Comparison of ENCODE assay signal across 21 mouse cellular contexts in the genomic region with DNA sequence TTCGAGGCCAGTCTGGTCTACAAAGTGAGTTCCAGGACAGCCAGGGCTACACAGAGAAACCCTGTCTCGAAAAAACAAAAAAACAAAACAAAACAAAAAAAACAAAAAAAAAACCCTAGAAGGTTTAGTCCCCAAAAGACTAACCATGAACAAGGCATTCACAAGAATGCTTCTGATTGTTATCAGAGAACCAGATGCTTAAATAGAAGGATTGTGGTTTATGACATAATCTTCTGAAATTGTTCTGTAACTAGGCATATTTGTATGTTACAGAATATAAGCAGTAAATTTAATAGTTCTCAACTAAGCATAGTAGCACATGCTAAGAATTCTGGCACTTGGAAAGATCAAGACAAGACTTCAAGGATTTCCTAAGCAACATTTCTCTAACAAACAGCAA. TPM values are rescaled to one million over a fixed set of nuclear protein-coding genes. Genes with fewer than 3 reads are reported as not detected.
DNase-seq lines count a peak whose midpoint lies in the region; TF ChIP-seq lines count a peak whose summit lies in the region.
"Had no signal": no experiment of that assay in that cellular context is flagged by ENCODE, and none has a peak within 500 bp of the region (broad histone marks: within the 10 kb centered on the region; RNA-seq: fewer than 3 reads in every experiment).

No protein-coding gene starts in this region.

- TF ChIP-seq EP300 in MEL (IDR thresholded peaks at IDR 0.05; ENCODE audit: low read depth in 1 of 2, low read length in 2 of 2), result no peak

- H3K4me1 ChIP-seq in MEL (ENCODE audit: control insufficient read depth in 1 of 2, insufficient read depth in 2 of 2, low read length in 2 of 2), result peaks cover 0 to 2% of the 10 kb centered on the region in 2 experiments; a peak in 1 of 4 replicates
- H3K4me1 ChIP-seq: embryonic facial prominence, embryonic 13.5 days; embryonic facial prominence, embryonic 15.5 days; forebrain, embryonic 13.5 days; forebrain, embryonic 15.5 days had no signal

- TF ChIP-seq RAD21 in MEL (IDR thresholded peaks at IDR 0.05; ENCODE audit: low read depth, low read length), result no peak

- no peak overlapping the region for H3K27ac ChIP-seq in MEL (ENCODE audit: control insufficient read depth, low read depth, low read length)
- H3K27ac ChIP-seq: embryonic facial prominence, embryonic 13.5 days; embryonic facial prominence, embryonic 15.5 days; forebrain, embryonic 13.5 days; forebrain, embryonic 15.5 days had no signal

- no peak for TF ChIP-seq POLR2A in MEL (IDR thresholded peaks at IDR 0.05; ENCODE audit: control insufficient read depth in 1 of 2, insufficient read depth in 1 of 2, low read depth in 1 of 2, low read length in 2 of 2, poor library complexity in 1 of 2)

- H3K9ac ChIP-seq in MEL (ENCODE audit: control insufficient read depth, low read depth, low read length, poor library complexity, severe bottlenecking), result no peak overlapping the region
- H3K9ac ChIP-seq: embryonic facial prominence, embryonic 13.5 days; embryonic facial prominence, embryonic 15.5 days; forebrain, embryonic 13.5 days; forebrain, embryonic 15.5 days; forebrain, postnatal 0 days had no signal

- H3K36me3 ChIP-seq in MEL (ENCODE audit: control insufficient read depth in 1 of 2, insufficient read depth in 2 of 2, low read length in 2 of 2), result peaks cover 0 to 64% of the 10 kb centered on the region in 2 experiments; a peak in 3 of 4 replicates

- no peaks in the 10 kb centered on the region for H3K79me2 ChIP-seq in MEL (ENCODE audit: control insufficient read depth, insufficient read depth, low read length, poor library complexity)

- H3K27me3 ChIP-seq in MEL (ENCODE audit: control insufficient read depth in 1 of 2, insufficient read depth in 2 of 2, low read length in 2 of 2), result no peaks in the 10 kb centered on the region
- H3K27me3 ChIP-seq: embryonic facial prominence, embryonic 13.5 days; embryonic facial prominence, embryonic 15.5 days; forebrain, embryonic 13.5 days; forebrain, embryonic 15.5 days had no signal

- no peak for TF ChIP-seq CTCF in MEL (IDR thresholded peaks at IDR 0.05 in 2 of 3, conservative IDR thresholded peaks at IDR 0.05 in 1 of 3; ENCODE audit: control insufficient read depth in 1 of 3, insufficient read depth in 1 of 3, low read depth in 2 of 3, low read length in 3 of 3, poor library complexity in 1 of 3, severe bottlenecking in 1 of 3)

- no peaks in the 10 kb centered on the region; the same call in 1 of the 2 replicates for H3K9me3 ChIP-seq in MEL (replicated peaks; ENCODE audit: insufficient read depth, low read length)
- H3K9me3 ChIP-seq: embryonic facial prominence, embryonic 13.5 days; embryonic facial prominence, embryonic 15.5 days; forebrain, embryonic 13.5 days; forebrain, embryonic 15.5 days had no signal

- H3K4me3 ChIP-seq in MEL (ENCODE audit: control insufficient read depth in 1 of 2, insufficient read depth in 1 of 2, low read depth in 2 of 2, low read length in 2 of 2), result no peak overlapping the region
- H3K4me3 ChIP-seq: embryonic facial prominence, embryonic 13.5 days; embryonic facial prominence, embryonic 15.5 days; forebrain, embryonic 13.5 days; forebrain, embryonic 15.5 days had no signal

- DNase-seq in 3T3-L1 (ENCODE audit: low read depth, low spot score) (peak; percentile 25), 416B (ENCODE audit: low read depth) (peak; percentile 32), MEL (ENCODE audit: low read depth, low spot score) (no peak)
- DNase-seq in spleen, postnatal 4 days (ENCODE audit: low spot score in 2 of 2), result no peak
- DNase-seq in thymus, postnatal 25 days, result no peak
- no peak for DNase-seq in kidney, postnatal 4 days
- DNase-seq: adrenal gland, adult 2 months; adrenal gland, postnatal 10 days; adrenal gland, postnatal 25 days; cerebellum, adult 11 months; cerebellum, adult 18-20 months; cerebellum, adult 8-10 months; cerebellum, adult 9-11 months; cerebellum, postnatal 14 days; cerebellum, postnatal 36 days; embryo, embryonic 11 days; forebrain, postnatal 0 days had no signal

TF ChIP-seq in MEL, 35 proteins besides CTCF, POLR2A, EP300 and RAD21:
- TF ChIP-seq ETS1 (IDR thresholded peaks at IDR 0.05; ENCODE audit: low read depth, low read length) (peak; percentile 57; the same call in 1 of the 2 replicates), NELFE (IDR thresholded peaks at IDR 0.05; ENCODE audit: low read depth, low read length) (no peak)

RNA-seq across cellular contexts. Expression of a gene that starts 19.9 kb away (rescaled TPM):
- 20.8 and 21.0 TPM in 2 replicates for total RNA-seq in MEL (2012; rRNA removed)
- polyA plus RNA-seq in MEL (2012; ENCODE audit: insufficient read depth in 1 of 2, insufficient read length in 2 of 2, low read depth in 1 of 2, low replicate concordance in 2 of 2, missing spikeins in 1 of 2), result 10 to 100 TPM in 1 of 2 experiments, not detected in 1; 29.8 TPM

RNA-seq across cellular contexts. Expression of a gene that starts 20.3 kb away (rescaled TPM):
- total RNA-seq in MEL (2012; rRNA removed), result 69.4 and 72.1 TPM in 2 replicates
- polyA plus RNA-seq in MEL (2012; ENCODE audit: insufficient read depth in 1 of 2, insufficient read length in 2 of 2, low read depth in 1 of 2, low replicate concordance in 2 of 2, missing spikeins in 1 of 2), result 100 to 1,000 TPM in 1 of 2 experiments, not detected in 1; 141 TPM

Comparison
In these comparisons a context has a peak if more than half of its experiments do, and no peak if none do; other contexts are left out.
1. DNase-seq: peak in 3T3-L1 (single experiment) and 416B (single experiment); none in MEL (single experiment), spleen, postnatal 4 days (0 of 2), thymus, postnatal 25 days (single experiment) and kidney, postnatal 4 days (0 of 2).